Mouse (Mus musculus) left cerebral cortex, adult 18-20 months (tissue): Measurements from ENCODE around the gene Nyx. TPM values are rescaled to one million over a fixed set of nuclear protein-coding genes. Genes with fewer than 3 reads are reported as not detected.
"Not testable (repeated sequence)": the region's sequence is repeated elsewhere in the genome, so short reads cannot be mapped to it uniquely, and the experiment has no call there.

ENCODE experiments used
- DNase-seq, 2 experiments: peaks; one replicate each; pipeline ENCODE4 v3.0.0; 2021 to 2022; ENCODE audit warnings: low spot score in 2 of 2, mixed read lengths in 1 of 2
- long read RNA-seq, 2 experiments: library from polyadenylated mRNA; stranded (forward); transcript quantifications; one replicate each; pipeline ENCODE4 v2.0.0; 2021
- total RNA-seq, 2 experiments: library from RNA; stranded (reverse); gene quantifications; 2 replicates each; pipeline ENCODE4 v1.2.3; 2021

Nyx gene
- total RNA-seq: under 1 TPM; 0.30 to 0.49 TPM
- long read RNA-seq, experiment 1: 0 reads
- long read RNA-seq, experiment 2: 0 reads

DNA sequence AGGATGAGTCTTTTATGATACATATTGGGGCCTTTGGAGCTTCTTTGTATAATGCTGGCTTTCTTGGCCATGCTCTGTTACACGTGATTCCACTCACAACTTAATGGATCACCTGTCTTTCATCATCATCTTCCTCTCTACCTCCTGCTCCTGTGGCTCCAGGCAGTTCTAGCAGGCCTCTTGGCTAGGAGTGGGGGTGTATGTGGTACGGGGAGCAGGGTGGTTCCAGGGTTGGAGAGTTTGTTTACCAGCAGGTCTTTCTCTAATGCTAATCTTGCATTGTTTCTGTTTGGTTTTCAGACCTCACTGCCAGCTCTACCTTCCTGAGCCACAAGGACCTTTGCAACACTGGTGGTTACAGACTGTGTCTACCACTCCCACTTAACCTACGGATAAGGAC is at the start of gene Nyx:
Gene Nyx (plus strand): TSS at position 301 of the 400 bp plus-strand sequence.
- DNase-seq: no peak

DNA sequence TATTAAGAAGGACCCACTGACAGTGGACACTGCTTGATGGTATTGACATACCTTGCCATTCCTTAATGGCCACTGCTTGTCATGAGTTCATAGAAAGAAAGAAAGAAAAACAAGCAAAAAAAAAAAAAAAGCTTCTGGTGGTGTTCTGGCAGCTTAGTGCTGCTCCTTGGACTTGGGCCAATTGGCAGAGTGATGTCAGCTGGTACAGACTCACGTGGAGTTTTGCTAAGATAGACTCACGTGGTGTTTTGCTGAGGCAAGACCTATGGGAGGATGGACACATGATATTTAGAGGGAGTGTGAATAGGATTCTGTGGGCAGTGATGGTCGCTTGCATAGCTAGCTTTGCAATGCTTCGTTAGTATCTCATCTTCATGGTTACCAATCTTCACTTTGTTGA is 43.9 kb upstream of the Nyx start:
- DNase-seq: no peak

DNA sequence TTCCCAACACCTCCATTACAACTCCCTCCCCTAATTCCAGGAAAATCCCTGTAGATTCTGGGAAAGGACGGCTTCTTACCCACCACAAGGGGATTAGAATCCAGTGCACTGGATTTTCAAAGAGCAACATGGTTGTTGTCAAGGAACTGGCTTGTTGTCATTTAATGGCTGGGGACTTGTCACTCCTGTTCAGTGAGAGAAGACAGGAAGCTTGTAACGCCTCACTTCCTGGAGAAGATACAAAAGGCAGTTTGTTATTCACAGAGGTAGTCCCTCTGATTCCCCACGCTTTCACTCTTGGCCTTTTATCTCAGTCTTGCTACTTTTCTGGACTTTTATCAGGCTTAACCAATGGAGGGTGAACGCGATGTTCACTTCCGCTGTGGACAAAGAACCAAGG is 34.5 kb upstream of the Nyx start:
- DNase-seq: no peak

DNA sequence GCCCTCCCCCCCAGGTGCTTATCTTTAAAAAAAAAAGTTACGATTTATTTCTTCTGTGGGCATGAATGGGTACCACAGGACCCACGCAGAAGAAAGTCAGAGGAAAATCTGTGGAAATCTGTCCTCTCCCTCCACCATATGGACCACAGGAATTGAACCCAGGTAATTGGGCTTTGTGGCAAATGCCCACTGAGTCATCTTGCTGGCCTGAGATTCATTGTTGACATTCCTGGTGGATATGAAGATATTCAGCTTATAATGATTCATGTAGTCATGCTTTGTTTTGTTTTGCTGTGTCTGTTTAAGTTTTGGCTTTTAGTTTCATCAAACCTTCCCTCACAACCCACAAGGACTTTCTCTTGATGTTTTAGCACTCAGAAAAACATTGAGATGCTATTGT is 29.9 kb upstream of the Nyx start:
- DNase-seq: not testable (repeated sequence)

DNA sequence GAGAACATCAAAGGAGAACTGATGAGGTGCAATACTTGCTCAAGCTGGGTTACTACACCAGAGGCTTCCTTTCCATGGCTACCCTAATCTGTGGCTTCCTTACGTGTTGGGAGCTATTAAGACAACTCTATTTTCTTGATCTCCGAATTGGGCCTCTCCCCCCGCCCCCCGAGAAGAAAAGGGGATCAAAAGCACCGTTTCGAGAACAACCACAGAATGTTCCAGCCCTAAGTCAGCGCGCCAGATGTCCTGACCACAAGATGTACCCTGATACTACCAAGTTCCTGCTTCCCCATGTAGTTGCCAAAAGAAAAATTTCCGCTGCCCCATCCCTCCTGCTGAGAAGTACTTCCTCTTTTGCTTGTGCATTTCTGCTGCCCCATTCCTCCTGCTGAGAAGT is 9.4 kb upstream of the Nyx start:
- not testable (repeated sequence) for DNase-seq

DNA sequence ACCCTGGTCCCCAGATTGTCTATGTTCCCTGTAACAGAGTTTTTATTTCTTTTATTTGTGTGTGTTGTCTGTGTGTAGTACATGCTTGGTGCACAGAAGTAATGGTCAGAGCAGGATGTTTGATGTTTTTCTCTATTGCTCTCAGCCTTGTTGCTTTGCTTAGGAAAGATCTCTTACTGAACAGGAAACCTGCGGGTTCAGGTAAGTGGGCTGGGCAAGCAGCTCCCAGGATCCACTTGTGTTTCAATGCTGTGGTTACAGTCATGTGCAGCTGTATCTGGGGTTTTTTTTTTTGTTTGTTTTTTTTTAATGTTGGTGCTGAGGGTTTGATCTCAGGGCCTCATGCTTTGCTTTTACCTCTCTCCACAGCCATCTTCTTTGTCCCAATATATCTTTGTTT is 7.1 kb upstream of the Nyx start:
- DNase-seq: no peak

DNA sequence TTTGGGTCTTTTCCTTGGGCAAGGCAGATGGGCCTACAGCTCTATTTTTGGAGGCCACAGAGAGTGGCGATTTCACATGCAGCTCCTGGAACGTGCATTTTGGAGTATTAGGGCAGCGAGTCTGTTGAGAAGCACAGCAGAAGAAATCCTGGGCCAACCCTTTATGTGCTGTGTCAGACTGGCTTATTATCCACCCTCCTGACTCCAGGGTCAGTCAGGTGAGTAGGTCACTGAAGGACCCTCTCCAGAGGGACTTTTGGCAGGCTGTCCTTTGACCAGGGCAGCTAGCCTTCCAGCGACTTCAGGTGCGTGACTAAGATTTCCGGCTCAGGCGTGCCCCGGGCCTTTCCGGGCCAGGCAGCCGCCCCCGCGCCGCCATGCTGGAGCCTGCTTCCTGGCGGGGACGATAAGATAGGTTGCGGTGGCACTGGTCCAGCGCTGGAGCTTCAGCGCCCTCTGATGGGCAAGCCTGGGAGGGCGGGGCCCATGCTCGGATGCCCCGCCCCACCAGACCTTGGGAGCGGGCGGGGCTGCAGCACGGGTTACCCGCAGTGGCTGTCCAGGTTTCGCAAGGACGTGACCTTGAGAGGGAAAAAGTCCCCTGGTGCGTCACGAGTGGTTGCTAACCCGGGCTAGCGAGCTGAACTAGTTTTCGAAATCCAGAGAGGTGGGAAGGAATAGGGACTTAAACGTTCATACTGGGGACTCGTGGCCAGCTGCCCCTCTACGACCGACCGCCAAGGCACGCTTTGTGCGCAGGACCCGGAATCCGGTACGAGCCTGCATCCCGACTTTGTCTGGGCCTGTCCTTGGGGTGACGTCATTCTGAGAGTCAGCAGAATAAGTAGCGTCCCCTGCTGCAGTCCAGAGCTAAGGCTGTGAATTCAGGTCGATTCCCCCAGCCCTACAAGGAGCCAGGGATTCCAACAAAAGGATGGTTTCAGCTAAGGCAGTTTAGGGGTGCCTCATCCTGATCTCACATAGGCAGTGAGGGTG is 4.3 kb upstream of the Nyx start:
- DNase-seq: peak; percentile 74 to 80

DNA sequence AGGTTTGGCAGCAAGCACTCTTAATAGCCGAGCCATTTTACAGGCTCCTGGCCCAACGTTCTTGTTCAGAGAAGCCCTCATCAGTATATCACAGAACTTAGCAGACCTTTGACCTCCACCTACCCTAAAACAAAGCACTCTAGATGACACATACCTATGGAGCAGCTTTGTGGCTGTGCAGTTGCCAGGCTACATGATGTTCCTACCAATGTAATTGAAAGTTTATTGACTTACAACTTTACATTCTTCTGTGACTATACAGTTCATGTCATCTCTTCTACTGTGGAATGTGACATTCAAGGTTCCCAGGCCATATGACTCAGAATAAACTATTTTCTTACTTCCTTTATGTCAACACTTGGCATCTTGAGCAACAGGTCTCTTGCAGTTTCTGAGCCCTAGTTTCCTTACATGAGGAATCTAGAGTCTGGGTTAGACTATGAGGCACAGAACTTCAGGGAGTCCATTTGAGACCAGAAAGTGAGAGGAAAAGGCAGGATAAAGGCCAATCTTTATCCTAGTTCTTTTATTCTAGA is 2.9 kb upstream of the Nyx start:
- DNase-seq: no peak

DNA sequence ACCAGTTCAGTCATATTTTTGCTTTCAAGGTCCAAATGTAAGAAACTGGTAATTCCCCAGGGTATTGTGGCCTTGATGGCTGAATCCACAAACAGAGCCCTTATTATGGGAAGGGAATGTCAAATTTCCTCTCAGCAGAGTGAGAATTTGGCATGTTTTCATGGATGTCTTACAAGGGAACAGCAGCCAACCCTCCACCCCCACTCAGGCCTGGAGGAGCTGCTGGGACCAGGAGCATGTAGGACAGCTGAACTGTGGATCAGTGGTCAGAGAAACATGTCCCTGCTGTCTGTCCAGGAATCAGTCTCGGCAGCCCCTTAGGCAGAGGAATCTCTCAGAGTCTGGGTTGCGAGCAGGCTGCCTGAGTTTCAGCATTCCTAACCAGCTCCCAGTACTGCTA is 771 bp downstream of the Nyx start:
- no peak for DNase-seq

DNA sequence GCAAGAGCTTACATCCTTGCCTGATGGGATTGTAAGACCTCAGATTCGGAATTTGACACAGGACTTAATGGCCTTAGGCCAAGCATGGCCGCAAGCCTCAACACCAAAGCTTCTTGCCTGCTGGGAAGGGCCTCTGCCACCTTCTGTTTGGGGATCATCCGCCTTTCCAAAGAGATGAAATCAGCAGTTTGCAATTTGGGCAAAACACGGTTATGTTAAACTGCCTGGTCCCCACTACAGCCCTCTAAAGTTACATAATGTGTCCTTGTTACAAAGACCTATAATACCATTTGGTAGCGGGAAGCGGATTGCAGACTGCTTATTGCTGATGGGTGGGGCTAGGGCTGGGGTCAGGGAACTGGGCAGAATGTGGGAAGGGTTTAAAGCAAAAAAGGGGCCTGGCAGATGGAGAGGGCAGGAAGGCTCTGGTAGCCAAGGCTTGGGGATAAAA is 1.2 kb downstream of the Nyx start:
- no peak for DNase-seq

DNA sequence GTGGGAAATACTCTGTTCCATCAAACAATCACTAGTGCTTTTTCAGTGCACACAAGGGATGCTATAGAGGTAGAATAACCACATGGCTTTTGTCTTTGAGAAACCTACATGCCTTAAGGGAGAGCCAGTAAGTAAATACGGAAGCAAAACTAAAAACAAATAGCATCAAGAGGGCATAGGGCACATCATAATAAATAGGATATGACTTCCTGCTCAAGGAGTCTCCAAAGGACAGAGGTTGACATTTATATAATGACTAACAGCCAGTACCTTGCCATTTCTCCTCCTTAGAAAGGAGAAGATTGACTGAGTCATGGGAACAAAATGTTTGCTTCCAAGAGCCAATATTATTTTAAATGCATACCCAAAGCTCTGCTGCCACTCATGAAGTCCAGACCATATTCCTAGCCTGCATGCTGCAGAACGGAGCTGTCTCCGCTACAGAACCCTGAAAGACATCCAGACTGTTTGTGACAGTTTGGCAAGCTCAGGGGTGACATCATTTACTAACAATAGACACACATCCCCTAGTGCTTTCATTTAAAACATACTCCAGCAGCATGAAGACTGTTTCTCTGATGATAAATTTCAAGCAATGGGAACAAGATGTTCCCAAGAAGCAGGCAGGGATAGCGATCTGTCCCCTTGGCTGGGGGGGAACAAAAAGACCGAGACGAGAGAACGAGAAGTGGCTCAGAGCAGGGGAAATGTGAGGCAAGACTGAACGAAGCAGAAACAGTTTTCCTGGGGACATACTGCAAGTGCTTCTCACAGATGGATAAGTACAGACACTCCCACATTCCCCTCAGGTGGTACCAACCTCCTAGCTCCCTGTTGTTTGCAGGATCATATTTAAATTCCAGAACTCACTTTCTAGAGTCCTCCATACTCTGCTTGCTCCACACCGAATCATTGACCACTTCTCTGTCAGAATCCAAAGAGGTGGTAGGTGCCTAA is 3.5 kb downstream of the Nyx start:
- peak; percentile 22 to 39 for DNase-seq

DNA sequence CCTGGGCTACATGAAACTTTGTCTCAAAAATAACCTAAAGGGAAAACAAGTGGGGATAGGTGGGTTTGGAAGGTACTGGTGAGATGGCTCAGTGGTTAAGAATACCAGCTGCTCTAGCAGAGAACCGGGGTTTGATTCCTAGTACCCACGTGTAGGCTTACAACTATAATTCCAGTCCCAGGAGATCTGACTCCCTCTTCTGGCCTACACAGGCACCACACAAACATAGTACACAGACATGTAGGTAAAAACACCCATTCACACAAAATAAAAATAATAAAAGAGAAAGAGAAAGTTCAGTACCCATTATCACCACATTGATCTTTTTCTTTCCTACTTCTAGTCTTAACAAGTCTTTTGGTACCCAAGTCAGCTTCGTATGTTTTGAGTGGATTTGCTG is 6.0 kb downstream of the Nyx start:
- no peak for DNase-seq

DNA sequence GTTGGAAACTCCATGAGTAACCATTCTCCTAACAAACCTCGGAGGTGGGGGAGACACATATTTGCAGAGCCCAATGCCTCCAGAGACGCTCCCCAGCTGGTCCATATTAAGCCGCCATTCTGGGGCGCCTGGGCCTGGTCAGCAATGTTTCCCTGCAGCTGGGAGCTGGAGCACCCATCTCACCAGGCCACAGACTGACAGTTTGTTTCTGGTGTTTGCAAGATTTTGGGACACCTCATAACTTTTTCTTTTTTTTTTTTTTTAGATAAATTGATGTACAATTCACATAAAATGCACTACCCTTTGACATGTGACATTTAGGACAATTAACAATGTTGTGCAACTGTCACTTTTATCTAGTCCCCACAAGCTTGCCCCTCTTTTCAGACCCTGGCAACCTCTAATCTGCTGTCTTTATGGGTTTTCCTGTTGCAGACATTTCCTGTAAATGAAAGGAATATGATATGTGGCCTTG is 6.9 kb downstream of the Nyx start:
- no peak for DNase-seq

DNA sequence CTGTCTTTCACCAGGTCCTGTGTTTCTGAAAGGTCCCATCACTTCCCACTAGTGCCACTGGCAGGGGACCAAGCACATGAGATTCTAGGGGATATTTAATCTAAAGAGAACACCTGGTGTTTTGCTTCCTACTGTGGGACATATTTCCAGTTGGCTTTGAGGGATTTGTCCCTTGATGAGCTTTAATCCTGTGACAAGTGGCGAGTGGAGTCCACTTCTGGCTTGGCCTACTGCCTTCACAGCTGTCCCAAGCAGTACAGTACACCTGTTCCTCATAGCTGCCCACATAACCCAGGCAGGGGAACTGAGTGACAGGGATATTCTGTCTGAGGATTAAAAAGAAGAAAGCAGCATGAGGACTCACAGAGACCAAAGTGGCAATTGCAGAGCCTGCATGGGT is 9.5 kb downstream of the Nyx start:
- DNase-seq: no peak

DNA sequence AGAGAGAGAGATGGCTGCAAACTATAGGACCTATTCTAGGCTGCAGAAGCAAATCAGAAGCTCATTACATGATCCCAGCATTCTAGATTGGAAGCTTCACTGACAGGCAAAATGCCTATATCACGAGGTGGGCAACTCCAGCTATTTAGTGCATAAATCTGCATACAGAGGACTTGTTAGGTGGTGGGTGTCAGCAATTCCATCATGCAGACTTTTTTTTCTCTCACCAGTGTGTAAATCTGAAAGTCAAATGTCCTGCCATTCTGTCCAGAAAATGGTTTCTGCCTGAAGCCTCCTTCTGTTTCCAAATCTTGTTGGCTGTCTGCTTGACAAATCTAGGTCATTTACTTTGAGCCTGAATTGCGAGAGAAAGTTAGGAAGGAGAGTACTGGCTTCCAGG is 11.7 kb downstream of the Nyx start:
- DNase-seq: no peak

DNA sequence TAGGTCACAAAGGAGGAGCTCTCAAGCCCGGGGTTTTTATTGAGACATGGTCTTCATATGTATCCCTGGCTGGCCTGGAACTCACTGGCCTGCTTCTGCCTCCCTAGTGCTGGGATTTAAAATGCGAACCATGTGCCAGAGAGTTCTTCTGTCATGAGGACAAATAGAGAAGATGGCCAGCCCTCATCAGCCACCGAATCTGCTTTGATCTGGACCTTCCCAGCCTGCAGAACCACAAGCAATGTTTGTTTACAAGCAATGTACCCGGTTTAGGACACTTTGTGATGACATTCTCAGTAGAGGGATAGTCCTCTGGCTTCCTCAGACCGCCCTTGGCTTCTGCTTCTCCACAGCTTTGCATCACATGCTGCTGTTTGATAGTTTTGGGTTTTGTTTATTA is 12.4 kb downstream of the Nyx start:
- DNase-seq: no peak

DNA sequence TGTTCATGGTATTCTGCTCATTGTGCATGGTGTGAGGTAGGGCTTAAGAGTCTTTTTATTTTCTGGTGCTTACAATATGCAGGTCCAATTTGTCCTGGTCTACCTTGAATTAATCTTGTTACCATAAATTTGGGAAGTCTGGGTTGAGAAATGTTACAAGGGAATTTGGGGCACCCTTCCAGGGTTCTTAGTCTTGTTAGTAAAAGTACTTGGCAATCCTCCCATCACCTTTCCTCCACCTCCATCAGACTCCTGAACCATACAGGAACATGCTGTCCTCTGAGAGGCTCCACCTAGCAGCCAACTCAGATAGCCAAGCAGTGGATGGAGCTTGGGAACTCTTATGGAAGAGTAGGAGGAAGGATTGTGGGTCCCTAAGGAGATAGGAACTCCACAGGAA is 13.7 kb downstream of the Nyx start:
- DNase-seq: no peak

DNA sequence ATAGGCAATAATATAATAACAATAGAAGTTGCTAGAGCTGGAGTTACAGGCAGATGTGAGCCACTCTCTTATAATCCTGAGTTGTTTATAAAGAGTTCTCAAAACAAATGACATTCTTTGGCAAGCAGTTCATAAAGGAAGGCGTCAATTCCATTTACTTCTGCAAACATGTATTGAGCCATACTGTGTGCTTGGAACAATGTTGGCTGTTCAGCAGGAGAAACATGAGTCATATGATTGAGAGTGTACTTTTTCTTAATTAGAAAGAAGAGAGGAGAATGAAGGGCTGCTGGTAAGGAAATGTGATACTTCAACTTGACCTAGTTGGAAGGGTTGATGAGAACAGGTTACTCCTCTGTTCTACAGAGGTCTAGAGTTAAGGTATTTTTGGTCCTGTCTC is 16.7 kb downstream of the Nyx start:
- DNase-seq: no peak

DNA sequence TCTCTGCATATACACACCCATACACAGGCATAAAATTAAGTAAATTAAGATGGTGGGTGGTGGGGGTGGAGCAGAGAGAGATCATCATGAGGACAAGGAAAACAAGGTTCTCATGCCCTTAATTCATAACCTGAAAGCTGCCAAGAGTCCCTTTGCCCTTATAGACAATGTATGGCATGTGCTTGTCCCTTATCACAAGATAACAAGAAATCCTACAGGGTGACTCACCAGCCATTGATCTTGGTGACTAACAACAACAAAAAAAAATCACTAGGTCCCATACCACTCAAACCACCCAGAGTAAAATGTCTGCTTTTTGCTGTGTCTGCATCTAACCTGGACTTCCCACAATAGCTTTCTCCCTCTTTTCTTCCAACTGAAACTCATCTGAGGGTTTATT is 18.5 kb downstream of the Nyx start:
- DNase-seq: no peak

DNA sequence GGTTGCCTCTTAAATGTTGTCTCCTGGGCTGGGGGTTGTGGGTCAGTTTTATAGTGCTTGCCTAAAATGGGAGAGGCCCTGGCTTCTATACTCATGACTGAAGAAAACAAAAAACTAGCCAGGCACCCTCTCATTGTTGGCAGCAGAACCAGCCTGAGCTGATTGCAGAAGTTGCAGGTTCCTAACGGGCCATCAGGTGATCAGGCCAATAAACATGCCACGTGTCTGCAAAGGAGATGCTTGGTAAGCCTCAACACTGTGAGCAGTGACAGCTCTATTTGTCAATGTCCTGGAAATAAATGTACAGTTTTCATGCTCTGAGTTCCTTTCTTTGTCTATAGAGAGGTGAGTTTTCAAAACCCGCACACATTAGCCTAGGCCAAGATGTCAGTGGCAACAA is 23.1 kb downstream of the Nyx start:
- DNase-seq: no peak

DNA sequence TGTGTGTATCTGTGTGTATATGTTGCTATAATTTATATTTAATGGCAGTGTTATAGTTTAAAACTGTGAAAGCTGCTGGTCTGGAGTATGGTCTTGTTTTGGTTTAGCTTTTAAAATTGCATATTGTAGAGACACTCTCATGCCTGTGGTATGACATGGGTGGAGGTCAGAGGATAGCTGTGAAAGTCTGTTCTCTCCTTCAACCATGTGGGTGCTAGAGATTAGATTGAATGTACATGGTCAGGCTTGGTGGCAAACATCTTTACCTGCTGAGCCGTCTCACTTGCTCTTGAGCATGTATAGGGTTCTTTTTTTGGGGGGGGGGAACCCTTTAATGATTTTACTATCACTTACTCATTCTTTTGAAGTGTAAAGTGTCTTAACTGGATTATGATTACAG is 23.9 kb downstream of the Nyx start:
- DNase-seq: no peak
